In the genomic region with DNA sequence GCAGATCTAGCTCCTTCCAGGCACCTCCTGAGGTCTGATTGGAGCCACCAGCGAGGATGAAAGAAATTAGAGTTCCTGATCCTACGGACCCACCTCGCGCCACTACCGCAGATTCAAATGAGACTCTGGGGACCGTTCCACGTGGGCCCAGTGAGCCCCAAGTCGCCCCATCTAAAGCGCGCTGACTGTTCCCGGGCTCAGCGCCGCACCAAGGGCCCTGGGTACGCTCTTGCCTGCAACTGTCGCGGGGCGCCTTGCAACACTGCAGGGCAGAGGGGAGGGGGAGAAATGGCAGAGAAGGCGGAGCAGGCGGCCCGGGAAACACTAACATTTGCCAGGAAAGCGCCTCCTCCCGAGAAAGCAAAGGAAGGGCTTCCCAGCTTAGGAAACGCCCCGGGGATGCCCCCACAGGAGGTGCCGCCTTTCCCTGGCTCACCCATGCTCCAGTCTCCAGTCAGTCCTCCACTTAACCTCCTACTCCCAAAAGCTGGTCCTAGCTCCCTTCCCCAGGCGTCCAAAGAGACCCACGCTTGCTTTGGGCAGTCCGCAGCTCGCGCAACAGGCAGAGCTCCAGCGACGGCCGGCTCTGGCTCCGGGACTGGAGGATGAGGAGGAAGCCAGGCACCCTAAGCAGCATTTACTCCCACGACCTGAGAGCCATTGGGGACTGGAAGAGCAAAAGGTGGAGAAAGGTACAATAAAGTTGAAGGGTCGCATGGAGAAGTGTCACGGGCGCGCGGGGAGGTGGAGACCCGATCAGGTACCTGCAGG, we compare ENCODE assay signal across 8 mouse cellular contexts. TPM values are rescaled to one million over a fixed set of nuclear protein-coding genes. Genes with fewer than 3 reads are reported as not detected.
DNase-seq lines count a peak whose midpoint lies in the region; ATAC-seq lines count a peak whose summit lies in the region.
"Had no signal": no experiment of that assay in that cellular context is flagged by ENCODE, and none has a peak within 500 bp of the region (broad histone marks: within the 10 kb centered on the region; RNA-seq: fewer than 3 reads in every experiment).

No protein-coding gene starts in this region.

- H3K27me3 ChIP-seq in embryonic facial prominence, embryonic 13.5 days: peaks cover 63% of the 10 kb centered on the region
- H3K27me3 ChIP-seq in limb, embryonic 15.5 days: peaks cover 51% of the 10 kb centered on the region
- H3K27me3 ChIP-seq in midbrain, embryonic 16.5 days (ENCODE audit: control insufficient read depth, insufficient read depth, low read depth, low read length): peaks cover 13% of the 10 kb centered on the region

- no peaks in the 10 kb centered on the region for H3K36me3 ChIP-seq in embryonic facial prominence, embryonic 13.5 days
- H3K36me3 ChIP-seq in limb, embryonic 15.5 days: no peaks in the 10 kb centered on the region
- H3K36me3 ChIP-seq in midbrain, embryonic 16.5 days (ENCODE audit: control insufficient read depth, insufficient read depth, low read length): no peaks in the 10 kb centered on the region

- no peaks in the 10 kb centered on the region for H3K9me3 ChIP-seq in embryonic facial prominence, embryonic 13.5 days
- no peaks in the 10 kb centered on the region for H3K9me3 ChIP-seq in limb, embryonic 15.5 days
- no peaks in the 10 kb centered on the region for H3K9me3 ChIP-seq in midbrain, embryonic 16.5 days (replicated peaks; ENCODE audit: control insufficient read depth, low read length, poor library complexity, severe bottlenecking)

- no peak overlapping the region for H3K27ac ChIP-seq in embryonic facial prominence, embryonic 13.5 days
- H3K27ac ChIP-seq in limb, embryonic 15.5 days: no peak overlapping the region
- H3K27ac ChIP-seq in midbrain, embryonic 16.5 days (ENCODE audit: low read length): no peak overlapping the region

- H3K4me3 ChIP-seq in embryonic facial prominence, embryonic 13.5 days: peak overlapping the region; percentile 62
- peak overlapping the region; percentile 60 for H3K4me3 ChIP-seq in limb, embryonic 15.5 days
- peak overlapping the region; percentile 57 for H3K4me3 ChIP-seq in midbrain, embryonic 16.5 days (ENCODE audit: low read depth, low read length)
- H3K4me3 ChIP-seq: erythroblast, embryonic 14.5 days had no signal

- DNase-seq in adrenal gland, postnatal 10 days: peak; percentile 76
- peak; percentile 43 to 57 for DNase-seq in heart, adult 9 months (ENCODE audit: low spot score in 2 of 2)
- peak; percentile 8 to 17 for DNase-seq in kidney, adult 8-10 months
- peak; percentile 59 for DNase-seq in testis, postnatal 10 days (ENCODE audit: low spot score)

- peaks cover 11% of the 10 kb centered on the region for H3K4me1 ChIP-seq in embryonic facial prominence, embryonic 13.5 days
- peaks cover 22% of the 10 kb centered on the region for H3K4me1 ChIP-seq in limb, embryonic 15.5 days
- H3K4me1 ChIP-seq in midbrain, embryonic 16.5 days (ENCODE audit: control insufficient read depth, insufficient read depth, low read length): peaks cover 11% of the 10 kb centered on the region

- under 1% methylated on average over 41 of the region's 41 CpGs for WGBS in embryonic facial prominence, embryonic 13.5 days
- under 1% methylated on average over 39 of the region's 41 CpGs for WGBS in limb, embryonic 15.5 days
- WGBS in midbrain, embryonic 16.5 days: under 1% methylated on average over 37 of the region's 41 CpGs

- peak overlapping the region; percentile 65 for H3K9ac ChIP-seq in embryonic facial prominence, embryonic 13.5 days
- peak overlapping the region; percentile 39 for H3K9ac ChIP-seq in limb, embryonic 15.5 days
- peak overlapping the region; percentile 66 for H3K9ac ChIP-seq in midbrain, embryonic 16.5 days (ENCODE audit: low read depth, low read length)

- ATAC-seq in embryonic facial prominence, embryonic 13.5 days (ENCODE audit: insufficient number of reproducible peaks, insufficient read depth, low FRiP score, low TSS enrichment, low read depth): peak; percentile 62; the same call in 1 of the 2 replicates
- ATAC-seq in limb, embryonic 15.5 days (ENCODE audit: insufficient number of reproducible peaks, low FRiP score, low TSS enrichment, low read depth): peak; percentile 45; the same call in 1 of the 2 replicates
- peak; percentile 79 for ATAC-seq in midbrain, embryonic 16.5 days

- H3K4me2 ChIP-seq in embryonic facial prominence, embryonic 13.5 days: peak overlapping the region; percentile 97
- peak overlapping the region; percentile 97 for H3K4me2 ChIP-seq in limb, embryonic 15.5 days
- H3K4me2 ChIP-seq in midbrain, embryonic 16.5 days (ENCODE audit: low read length): peak overlapping the region; percentile 95

RNA-seq across cellular contexts. Expression of gene Kcns3, which starts 1.2 kb away (rescaled TPM):
- total RNA-seq in adrenal gland, postnatal 10 days (2021): 1 to 10 TPM; 4.8 to 7.9 TPM
- 1.4 and 2.7 TPM in 2 replicates for polyA plus RNA-seq in embryonic facial prominence, embryonic 13.5 days (2015; fragmentation: Nextera tagmentation; extraction: Ambion mirVana)
- polyA plus RNA-seq in limb, embryonic 15.5 days (2015; fragmentation: Nextera tagmentation; extraction: Ambion mirVana): 2.6 and 3.3 TPM in 2 replicates
- 0.26 and 0.33 TPM in 2 replicates for polyA plus RNA-seq in midbrain, embryonic 16.5 days (2015; fragmentation: Nextera tagmentation; extraction: Ambion mirVana)
- polyA plus RNA-seq: erythroblast, embryonic 14.5 days had no signal

RNA-seq across cellular contexts. Expression of gene Msgn1, which starts 59.2 kb away (rescaled TPM):
- not detected for total RNA-seq in adrenal gland, postnatal 10 days (2021)
- polyA plus RNA-seq in embryonic facial prominence, embryonic 13.5 days (2015; fragmentation: Nextera tagmentation; extraction: Ambion mirVana): not detected in 2 replicates
- polyA plus RNA-seq in limb, embryonic 15.5 days (2015; fragmentation: Nextera tagmentation; extraction: Ambion mirVana): not detected in 2 replicates
- not detected in 2 replicates for polyA plus RNA-seq in midbrain, embryonic 16.5 days (2015; fragmentation: Nextera tagmentation; extraction: Ambion mirVana)
- polyA plus RNA-seq: erythroblast, embryonic 14.5 days had no signal

Comparison
In these comparisons a context has a peak if more than half of its experiments do, and no peak if none do; other contexts are left out.
1. DNase-seq: peak in every context shown above with its lines; median percentile 76 in adrenal gland, postnatal 10 days; 59 in testis, postnatal 10 days; 50 in heart, adult 9 months; 12 in kidney, adult 8-10 months.